Mouse (Mus musculus): ENCODE measurements around the gene Tmem59. TPM values are rescaled to one million over a fixed set of nuclear protein-coding genes. Genes with fewer than 3 reads are reported as not detected.

Gene Tmem59
- polyA plus RNA-seq, 1 experiment, result 440 TPM

DNA sequence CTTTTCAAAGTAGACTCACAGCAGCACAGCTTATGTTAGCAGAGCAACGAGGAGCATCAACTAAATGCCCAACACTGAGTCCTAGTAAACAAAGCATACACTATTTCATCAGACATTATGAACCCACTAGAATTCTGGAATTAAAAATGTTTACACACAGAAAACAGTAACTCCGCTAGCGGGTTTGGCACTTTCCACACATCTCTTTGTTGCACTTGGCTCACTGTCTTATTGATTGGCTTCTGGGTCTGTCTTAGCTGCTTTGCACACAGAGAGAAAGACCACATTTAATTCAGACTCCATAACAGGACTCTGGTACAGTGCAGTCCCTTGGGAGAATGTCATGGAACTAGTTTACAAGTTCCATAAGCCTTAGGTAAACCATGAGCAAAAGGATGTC is 69.9 kb downstream of the Tmem59 start:
- Histone ChIP-seq H3K4me1 (ENCODE audit: control insufficient read depth, insufficient read depth, low read length) (peaks cover 29% of the 10 kb centered on the region), H3K27ac (ENCODE audit: insufficient read depth, low read length) (no peak overlapping the region), H3K4me3 (ENCODE audit: insufficient read depth, low read length) (no peak overlapping the region)
- TF ChIP-seq POLR2A (IDR thresholded peaks at IDR 0.05; ENCODE audit: low read depth, low read length), result no peak
- no peak for TF ChIP-seq CTCF (IDR thresholded peaks at IDR 0.05; ENCODE audit: borderline replicate concordance, insufficient read depth, low read length)

DNA sequence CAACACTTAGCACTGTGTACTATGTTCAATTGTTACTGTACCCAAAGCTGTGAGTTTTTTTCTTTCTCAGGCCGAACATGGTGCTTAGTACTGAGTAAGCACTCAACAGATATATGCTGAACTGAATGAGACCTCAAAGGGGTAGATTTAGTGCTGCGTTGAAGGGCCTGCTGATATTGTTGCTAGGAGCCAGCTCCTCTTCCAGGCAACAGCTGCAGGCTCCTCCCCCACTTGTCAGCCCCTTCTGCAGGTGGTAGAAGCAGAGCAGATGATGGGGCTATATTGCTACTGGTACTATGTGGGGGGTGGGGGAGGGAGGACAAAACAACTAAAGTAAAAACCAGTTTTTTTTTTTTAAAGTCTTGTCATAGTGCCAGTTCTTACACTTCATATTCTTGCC is 71.3 kb downstream of the Tmem59 start:
- Histone ChIP-seq H3K4me1 (ENCODE audit: control insufficient read depth, insufficient read depth, low read length) (peaks cover 29% of the 10 kb centered on the region), H3K27ac (ENCODE audit: insufficient read depth, low read length) (no peak overlapping the region), H3K4me3 (ENCODE audit: insufficient read depth, low read length) (no peak overlapping the region)
- TF ChIP-seq POLR2A (IDR thresholded peaks at IDR 0.05; ENCODE audit: low read depth, low read length), result no peak
- no peak for TF ChIP-seq CTCF (IDR thresholded peaks at IDR 0.05; ENCODE audit: borderline replicate concordance, insufficient read depth, low read length)

DNA sequence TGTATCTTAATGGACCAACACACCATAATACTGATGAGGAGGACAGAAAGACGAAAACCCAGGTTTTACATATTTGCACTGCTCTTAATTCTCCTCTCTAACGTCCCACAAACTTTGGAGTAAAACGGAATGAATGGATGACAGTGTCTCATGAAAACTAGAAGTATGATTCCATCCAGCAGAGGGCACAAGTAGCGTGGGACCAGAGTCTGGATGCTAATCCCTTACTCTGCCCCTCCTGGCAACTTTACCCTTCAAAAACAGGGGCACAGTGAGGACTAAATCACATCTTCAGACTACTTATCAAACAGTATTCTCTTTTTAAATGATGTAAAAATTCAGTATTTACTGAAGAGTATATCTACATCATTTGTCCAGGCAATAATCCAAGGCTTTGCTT is 72.3 kb downstream of the Tmem59 start:
- Histone ChIP-seq H3K4me3 (ENCODE audit: insufficient read depth, low read length) (no peak overlapping the region), H3K4me1 (ENCODE audit: control insufficient read depth, insufficient read depth, low read length) (peaks cover 23% of the 10 kb centered on the region), H3K27ac (ENCODE audit: insufficient read depth, low read length) (no peak overlapping the region)
- no peak for TF ChIP-seq POLR2A (IDR thresholded peaks at IDR 0.05; ENCODE audit: low read depth, low read length)
- peak; percentile 43; the same call in 1 of the 2 replicates for TF ChIP-seq CTCF (IDR thresholded peaks at IDR 0.05; ENCODE audit: borderline replicate concordance, insufficient read depth, low read length)

Other genes with a start within 250 kb of the Tmem59 start
- 48.4 and 50.6 TPM in 2 replicates for gene Mrpl37, start 111.5 kb upstream of the Tmem59 start, polyA plus RNA-seq (2011; ENCODE audit: insufficient read length, low read depth, missing spikeins)
- gene Cyb5rl, start 111.4 kb upstream of the Tmem59 start, polyA plus RNA-seq (2011; ENCODE audit: insufficient read length, low read depth, missing spikeins), result 5.5 and 6.3 TPM in 2 replicates
- not detected in 2 replicates for gene Cdcp2, start 81.5 kb upstream of the Tmem59 start, polyA plus RNA-seq (2011; ENCODE audit: insufficient read length, low read depth, missing spikeins)
- 23.0 and 29.7 TPM in 2 replicates for gene Tceanc2, start 717 bp downstream of the Tmem59 start, polyA plus RNA-seq (2011; ENCODE audit: insufficient read length, low read depth, missing spikeins)
- gene Ldlrad1, start 30.8 kb downstream of the Tmem59 start, polyA plus RNA-seq (2011; ENCODE audit: insufficient read length, low read depth, missing spikeins), result not detected in 2 replicates
- gene Lrrc42, start 75.1 kb downstream of the Tmem59 start, polyA plus RNA-seq (2011; ENCODE audit: insufficient read length, low read depth, missing spikeins), result 88.1 and 129 TPM in 2 replicates
- 62.5 and 65.2 TPM in 2 replicates for gene Hspb11, start 75.2 kb downstream of the Tmem59 start, polyA plus RNA-seq (2011; ENCODE audit: insufficient read length, low read depth, missing spikeins)
- gene Dio1, start 128.8 kb downstream of the Tmem59 start, polyA plus RNA-seq (2011; ENCODE audit: insufficient read length, low read depth, missing spikeins), result not detected in 2 replicates
- 58.4 and 63.7 TPM in 2 replicates for gene Yipf1, start 136.0 kb downstream of the Tmem59 start, polyA plus RNA-seq (2011; ENCODE audit: insufficient read length, low read depth, missing spikeins)
- gene Ndc1, start 189.4 kb downstream of the Tmem59 start, polyA plus RNA-seq (2011; ENCODE audit: insufficient read length, low read depth, missing spikeins), result 40.6 and 53.2 TPM in 2 replicates

Measured in embryonic fibroblast, embryonic 13.5 days (primary cell).